Mouse (Mus musculus) gastrocnemius, adult 18-20 months (tissue): ENCODE measurements around the gene Olfr91. TPM values are rescaled to one million over a fixed set of nuclear protein-coding genes. Genes with fewer than 3 reads are reported as not detected.
"Not testable (repeated sequence)": the region's sequence is repeated elsewhere in the genome, so short reads cannot be mapped to it uniquely, and the experiment has no call there.

Source experiments
- DNase-seq: peaks from one replicate; pipeline ENCODE4 v3.0.0; 2021; ENCODE audit warnings: low spot score
- long read RNA-seq, 2 experiments: library from polyadenylated mRNA; stranded (forward); transcript quantifications; one replicate each; pipeline ENCODE4 v2.0.0; 2021
- total RNA-seq, 2 experiments: library from RNA; stranded (reverse); gene quantifications; 2 replicates each; pipeline ENCODE4 v1.2.3; 2021

Olfr91 gene
- not detected for total RNA-seq
- long read RNA-seq, experiment 1: 0 reads
- long read RNA-seq, experiment 2: 0 reads

- DNase-seq: no peak
Observed at GRCm38 (mm10) chr17:37098178-37098577, at the start of gene Olfr91. Gene Olfr91 (minus strand): TSS chr17:37098278.

DNA sequence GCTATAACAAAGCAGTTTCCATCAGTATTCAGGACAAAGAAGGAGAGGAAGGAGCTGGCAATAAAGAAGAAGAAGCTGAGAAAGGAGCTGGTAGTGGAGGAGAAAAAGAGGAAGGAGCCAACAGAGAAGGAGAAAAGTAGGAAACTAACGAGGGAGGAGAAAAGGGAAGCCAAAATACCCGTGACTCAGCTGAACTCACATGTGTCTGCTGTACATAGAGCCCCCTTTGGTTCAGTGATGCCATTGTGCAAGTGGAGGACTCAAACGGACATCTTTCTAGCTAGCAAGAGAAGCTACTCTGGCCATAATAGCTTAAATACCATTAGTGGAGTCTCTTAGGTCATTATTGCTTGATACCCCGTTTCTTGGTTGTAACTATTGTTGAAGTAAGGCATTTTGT, 33.3 kb upstream of the Olfr91 start:
- not testable (repeated sequence) for DNase-seq

DNA sequence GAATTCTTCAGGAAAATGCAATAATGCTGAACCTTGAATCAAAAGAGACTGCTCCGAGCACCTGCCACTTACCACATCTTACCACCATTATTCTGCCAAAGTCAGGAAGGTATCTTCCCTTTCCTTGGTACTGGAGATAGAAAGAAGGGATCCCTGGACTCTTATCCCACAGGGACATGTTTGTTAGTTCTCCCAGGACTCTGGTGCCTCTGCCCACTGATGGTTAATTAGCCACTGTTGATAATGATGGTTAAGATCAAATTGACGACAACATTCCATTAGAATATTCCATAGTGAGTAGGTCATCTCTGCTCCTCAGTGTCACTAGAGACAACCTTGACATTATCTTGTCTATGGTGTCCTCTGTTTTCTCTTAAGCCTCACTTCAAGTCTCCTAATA, 21.9 kb upstream of the Olfr91 start, which contains the start of gene Olfr92:
Gene Olfr92, minus strand, starts transcription at position 101 of the 400 bp plus-strand sequence.
- DNase-seq: no peak

DNA sequence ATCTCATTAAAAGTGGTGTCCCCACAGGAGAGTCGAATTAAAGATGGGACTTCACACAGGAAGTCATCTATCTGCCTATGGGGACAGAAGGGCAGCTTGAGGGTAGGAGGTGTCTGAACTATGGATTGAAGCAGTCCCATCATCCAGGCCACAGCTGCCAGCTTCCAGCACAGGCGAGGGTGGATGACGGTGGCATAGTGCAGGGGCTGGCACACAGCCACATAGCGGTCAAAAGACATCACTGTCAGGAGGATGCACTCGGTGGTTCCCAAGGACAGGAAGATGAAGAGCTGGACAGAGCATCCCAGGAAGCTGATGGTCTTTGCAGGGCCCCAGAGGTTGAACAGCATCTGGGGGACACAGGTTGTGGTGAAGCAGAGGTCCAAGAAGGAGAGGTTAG, 4.8 kb downstream of the Olfr91 start:
- no peak for DNase-seq

DNA sequence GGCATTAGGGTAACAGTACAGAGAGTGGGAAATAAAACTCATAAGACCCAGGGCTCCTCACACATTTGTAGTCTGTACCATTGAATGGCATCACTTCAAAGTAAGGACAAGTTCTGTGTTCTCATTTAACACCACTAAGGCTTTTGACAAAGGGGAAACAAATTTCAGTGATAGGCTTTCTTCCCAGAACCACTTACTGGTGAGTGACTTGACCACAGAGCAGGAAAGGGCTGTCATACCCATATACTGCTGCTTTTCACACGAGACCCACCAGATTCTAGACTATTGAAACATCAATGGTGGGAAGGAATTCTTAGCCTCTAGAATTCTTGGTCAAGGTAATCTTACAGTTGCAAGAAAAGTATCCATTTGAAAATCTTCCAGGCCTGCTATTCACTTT, 5.9 kb downstream of the Olfr91 start:
- no peak for DNase-seq

GRCm38 (mm10) chr17:37088399-37088798, 9.7 kb downstream of the Olfr91 start, which contains the start of gene Olfr90:
Gene Olfr90 (minus strand): TSS chr17:37088499.
- no peak for DNase-seq

DNA sequence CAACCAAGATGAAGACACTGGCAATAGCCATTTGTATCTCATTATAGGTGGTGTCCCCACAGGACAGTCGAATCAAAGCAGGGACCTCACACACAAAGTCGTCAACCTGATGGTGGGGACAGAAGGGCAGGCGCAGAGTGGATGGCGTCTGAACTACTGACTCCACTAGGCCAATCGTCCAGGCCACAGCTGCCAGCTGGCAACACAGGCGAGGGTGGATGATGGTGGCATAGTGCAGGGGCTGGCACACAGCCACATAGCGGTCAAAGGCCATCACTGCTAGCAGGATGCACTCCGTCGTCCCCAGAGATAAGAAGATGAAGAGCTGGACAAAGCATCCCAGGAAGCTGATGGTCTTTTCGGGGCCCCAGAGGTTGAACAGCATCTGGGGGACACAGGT, 12.5 kb downstream of the Olfr91 start:
- no peak for DNase-seq

- no peak for DNase-seq
Observed at GRCm38 (mm10) chr17:37084632-37085031, 13.4 kb downstream of the Olfr91 start.

GRCm38 (mm10) chr17:37083327-37083726, 14.8 kb downstream of the Olfr91 start:
- DNase-seq: peak; percentile 58

DNA sequence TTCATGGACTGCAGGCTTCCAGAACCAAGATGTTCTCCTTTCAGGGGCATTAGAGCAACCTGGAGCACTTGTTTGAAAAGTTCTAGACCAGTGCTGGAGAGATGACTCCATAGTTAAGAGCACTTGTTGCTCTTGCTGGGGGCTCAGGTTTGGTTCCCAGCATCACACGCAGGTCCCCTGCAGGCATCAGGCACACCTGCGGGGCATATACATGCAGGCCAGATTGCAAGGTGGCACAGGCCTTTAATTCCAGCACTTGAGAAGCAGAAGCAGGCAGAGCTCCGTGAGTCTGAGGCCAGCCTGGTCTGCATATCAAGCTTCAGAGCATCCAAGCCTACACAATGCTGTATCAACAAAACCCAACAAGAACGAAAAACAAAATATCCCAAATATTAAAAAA, 16.4 kb downstream of the Olfr91 start:
- no peak for DNase-seq

- DNase-seq: peak; percentile 27
Observed at GRCm38 (mm10) chr17:37080119-37080518, 18.0 kb downstream of the Olfr91 start.

GRCm38 (mm10) chr17:37078990-37079389, 19.1 kb downstream of the Olfr91 start:
- no peak for DNase-seq

DNA sequence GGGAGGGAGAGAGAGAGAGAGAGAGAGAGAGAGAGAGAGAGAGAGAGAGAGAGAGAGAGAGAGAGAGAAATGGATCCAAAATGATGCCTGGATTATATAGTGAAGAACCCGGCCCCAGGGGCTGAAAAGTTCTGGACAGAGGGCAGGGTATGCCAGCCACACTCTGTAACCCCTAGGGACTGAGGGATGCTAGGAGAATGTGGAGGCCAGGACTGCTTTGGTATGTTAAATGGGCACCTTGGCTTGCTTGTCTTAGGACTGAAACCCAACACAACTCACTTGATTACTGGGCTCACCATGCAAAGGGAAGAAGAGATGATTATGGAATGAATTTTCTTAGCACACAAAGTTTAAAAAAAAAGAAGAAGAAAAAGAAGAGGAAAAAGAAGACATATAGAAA, 19.9 kb downstream of the Olfr91 start:
- no peak for DNase-seq

DNA sequence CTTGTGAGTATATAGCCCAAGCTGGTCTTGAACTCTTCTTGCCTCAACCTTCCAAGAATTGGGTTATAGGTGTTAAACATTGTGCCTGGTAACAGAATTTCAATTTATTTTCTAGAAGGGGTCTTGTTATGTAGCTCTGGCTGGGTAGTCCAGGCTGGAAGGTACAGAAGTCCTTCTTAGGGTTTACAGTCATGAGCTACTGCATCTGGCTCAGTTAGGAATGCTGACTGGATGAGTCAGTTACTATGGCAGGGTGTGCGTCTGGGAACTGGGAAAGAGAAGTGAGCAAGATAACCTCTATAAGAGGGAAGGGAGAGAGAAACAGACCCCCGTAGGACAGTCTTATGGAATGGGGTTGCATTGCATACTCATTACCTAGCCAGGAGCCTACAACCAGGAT, 22.3 kb downstream of the Olfr91 start:
- DNase-seq: no peak

- DNase-seq: no peak
Observed at GRCm38 (mm10) chr17:37075181-37075580, 22.9 kb downstream of the Olfr91 start.

DNA sequence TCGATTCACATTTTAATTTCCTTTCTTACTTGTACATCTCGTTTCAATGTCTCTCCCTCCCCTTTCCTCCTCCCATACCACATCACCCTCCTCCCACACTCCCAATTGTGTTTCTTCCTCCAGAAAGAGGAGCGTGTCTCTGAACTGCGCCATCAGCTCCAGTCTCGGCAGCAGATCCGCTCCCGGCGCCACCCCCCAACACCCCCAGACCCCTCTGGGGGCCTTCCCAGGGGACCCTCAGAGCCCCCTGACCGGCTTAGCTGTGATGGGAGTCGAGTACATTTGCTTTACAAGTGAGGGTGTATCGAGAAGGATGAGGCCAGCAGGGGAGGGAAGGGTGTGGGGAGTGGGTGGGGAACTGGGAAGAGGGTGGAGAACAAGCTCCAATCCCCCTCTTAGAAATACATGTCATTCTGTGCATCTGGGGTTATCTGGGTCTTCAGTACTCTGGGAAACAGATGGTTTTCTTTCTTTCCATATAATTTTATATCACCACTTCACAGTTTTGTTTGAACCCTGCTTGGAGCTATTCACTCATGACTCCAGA, 25.3 kb downstream of the Olfr91 start:
- DNase-seq: no peak

DNA sequence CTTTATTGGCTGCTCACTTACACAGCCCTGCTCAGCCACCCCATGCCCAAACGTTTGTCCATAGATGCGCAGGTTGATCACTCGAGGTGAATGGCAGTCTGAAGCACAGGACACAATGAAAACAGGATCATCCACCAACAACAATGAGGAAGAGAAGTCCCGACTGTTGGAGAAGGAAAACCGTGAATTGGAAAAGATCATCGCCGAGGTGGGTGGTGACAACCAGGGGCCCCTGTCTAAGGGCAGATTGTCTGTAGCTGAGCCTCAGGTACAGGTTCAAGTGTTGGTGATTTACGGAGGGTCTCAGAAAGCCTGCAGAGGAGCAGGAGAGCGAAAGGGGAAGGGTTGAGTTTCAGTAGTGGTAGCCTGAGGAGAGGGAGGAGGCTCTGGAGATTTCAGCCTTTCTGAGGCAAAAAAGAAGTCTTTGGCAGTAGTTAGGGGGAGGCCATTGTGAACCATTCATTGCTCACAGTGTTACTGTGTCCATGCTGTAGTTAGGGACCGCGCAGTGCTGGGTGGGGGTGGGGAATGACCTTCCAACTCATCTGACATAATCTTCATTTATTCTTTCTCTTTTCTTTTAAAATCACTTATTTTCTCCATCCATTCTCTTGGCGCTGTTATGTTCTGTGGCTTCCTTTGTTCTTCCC, 25.9 kb downstream of the Olfr91 start:
- no peak for DNase-seq

DNA sequence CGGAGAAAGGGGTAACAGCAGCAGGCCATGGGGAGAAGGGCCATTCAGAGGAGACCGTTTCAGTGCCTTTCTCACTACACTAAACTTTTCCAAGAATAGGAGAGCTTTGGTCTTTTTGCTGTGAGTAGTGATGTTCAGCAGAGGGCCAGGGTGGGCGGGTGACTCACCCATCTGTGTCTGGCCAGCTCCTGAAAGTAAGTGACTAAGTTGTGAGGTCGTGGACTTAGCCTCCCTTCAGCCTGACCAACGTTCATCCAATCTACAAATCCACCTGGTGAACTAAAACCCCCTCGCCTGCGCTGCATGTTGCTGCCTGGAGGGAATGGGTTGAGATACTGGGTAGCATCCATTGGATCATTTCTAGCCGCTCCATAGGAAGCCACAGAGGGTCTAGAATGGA, 28.0 kb downstream of the Olfr91 start:
- no peak for DNase-seq

DNA sequence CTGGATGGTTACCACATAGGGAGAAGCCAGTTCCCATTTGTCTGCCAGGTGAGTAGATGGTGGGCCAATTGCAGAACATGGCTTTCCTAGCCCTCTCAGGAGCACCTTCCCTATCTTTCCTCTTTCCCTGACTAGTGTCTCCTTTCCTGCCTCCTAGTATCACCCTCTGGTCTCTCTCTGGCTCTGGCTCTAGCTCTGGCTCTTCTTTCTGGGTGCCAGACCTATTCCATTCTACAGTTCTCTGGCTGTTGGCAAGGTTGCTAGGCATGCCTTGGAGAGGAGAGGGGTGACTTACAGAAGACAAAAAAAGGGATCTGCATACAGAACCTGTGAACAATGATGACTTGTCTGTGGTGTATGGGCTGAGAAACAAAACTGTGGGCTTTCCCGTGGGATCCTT, 30.2 kb downstream of the Olfr91 start:
- no peak for DNase-seq

GRCm38 (mm10) chr17:37065993-37066392, 32.1 kb downstream of the Olfr91 start:
- DNase-seq: no peak

- no peak for DNase-seq
Observed at GRCm38 (mm10) chr17:37063686-37064495, 34.2 kb downstream of the Olfr91 start.

GRCm38 (mm10) chr17:37063063-37063462, 35.0 kb downstream of the Olfr91 start:
- no peak for DNase-seq
